Mouse (Mus musculus) MEL (cell line): ENCODE measurements around the gene Tango6.

Source experiments
- CHD1 ChIP-seq: IDR thresholded peaks from 2 replicates; pipeline ENCODE4 v1.6.1; 2012; ENCODE audit warnings: low read depth, mild to moderate bottlenecking, inconsistent platforms, low read length, improper control_type of control experiment
- GATA1 ChIP-seq: IDR thresholded peaks from 2 replicates; pipeline ENCODE4 v1.6.1; 2011; ENCODE audit warnings: low read depth, low read length, improper control_type of control experiment
- POLR2AphosphoS5 ChIP-seq: IDR thresholded peaks from 2 replicates; pipeline ENCODE4 v1.6.1; 2012; ENCODE audit warnings: low read depth, borderline replicate concordance, mild to moderate bottlenecking, inconsistent platforms, low read length, moderate library complexity, mixed read lengths
- UBTF ChIP-seq: IDR thresholded peaks from 2 replicates; pipeline ENCODE4 v1.6.1; 2012; ENCODE audit warnings: low read depth, mild to moderate bottlenecking, inconsistent platforms, low read length, improper control_type of control experiment, moderate library complexity, borderline replicate concordance; ENCODE audit not compliant: insufficient read depth
- ZC3H11A ChIP-seq: IDR thresholded peaks from 2 replicates; pipeline ENCODE4 v1.6.1; 2012; ENCODE audit warnings: low read depth, mild to moderate bottlenecking, inconsistent platforms, low read length, improper control_type of control experiment

DNA sequence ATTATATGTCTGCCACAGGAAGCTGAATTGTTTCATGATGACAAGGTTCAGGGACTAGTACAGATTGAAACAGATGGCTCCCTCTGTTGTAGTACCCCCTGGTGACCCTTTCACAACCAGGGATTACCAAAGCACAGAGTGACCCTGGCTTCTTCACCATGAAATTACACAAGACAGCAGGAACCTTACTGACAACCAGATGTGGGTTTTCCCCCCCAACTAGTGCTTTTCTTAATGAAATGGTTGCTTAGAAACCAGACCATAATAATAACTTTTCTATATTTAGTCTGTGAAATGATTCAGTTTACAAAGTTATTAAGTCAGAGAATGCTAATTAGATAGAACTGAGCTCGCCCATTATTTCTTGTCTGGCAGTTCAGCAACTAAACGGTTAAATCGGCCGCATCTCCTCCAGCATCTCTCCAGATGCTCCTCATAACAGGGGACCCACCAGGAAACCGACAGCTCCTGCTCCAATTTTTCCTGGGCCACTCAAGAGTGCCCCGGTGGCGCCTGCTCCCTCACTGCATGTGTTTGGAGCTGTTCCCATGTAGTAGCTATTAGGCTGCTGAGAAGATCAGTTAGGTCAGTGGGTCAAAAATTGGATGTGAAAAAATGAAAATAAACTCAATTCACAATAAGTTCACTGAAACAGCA is 79.1 kb downstream of the Tango6 start:
- TF ChIP-seq POLR2AphosphoS5 (no peak), CHD1 (no peak), UBTF (no peak), ZC3H11A (no peak), GATA1 (no peak)
